Mouse (Mus musculus): ENCODE data around the gene Hmg20a. TPM values are rescaled to one million over a fixed set of nuclear protein-coding genes. Genes with fewer than 3 reads are reported as not detected.
A peak's percentile ranks its signal among the peaks of the same experiment; 100 is the strongest.

Gene Hmg20a
- total RNA-seq (2015; ENCODE audit: low replicate concordance) (6.7 and 9.0 TPM in 2 replicates), total RNA-seq (2017; ENCODE audit: low replicate concordance) (7.0 and 9.4 TPM in 2 replicates)

DNA sequence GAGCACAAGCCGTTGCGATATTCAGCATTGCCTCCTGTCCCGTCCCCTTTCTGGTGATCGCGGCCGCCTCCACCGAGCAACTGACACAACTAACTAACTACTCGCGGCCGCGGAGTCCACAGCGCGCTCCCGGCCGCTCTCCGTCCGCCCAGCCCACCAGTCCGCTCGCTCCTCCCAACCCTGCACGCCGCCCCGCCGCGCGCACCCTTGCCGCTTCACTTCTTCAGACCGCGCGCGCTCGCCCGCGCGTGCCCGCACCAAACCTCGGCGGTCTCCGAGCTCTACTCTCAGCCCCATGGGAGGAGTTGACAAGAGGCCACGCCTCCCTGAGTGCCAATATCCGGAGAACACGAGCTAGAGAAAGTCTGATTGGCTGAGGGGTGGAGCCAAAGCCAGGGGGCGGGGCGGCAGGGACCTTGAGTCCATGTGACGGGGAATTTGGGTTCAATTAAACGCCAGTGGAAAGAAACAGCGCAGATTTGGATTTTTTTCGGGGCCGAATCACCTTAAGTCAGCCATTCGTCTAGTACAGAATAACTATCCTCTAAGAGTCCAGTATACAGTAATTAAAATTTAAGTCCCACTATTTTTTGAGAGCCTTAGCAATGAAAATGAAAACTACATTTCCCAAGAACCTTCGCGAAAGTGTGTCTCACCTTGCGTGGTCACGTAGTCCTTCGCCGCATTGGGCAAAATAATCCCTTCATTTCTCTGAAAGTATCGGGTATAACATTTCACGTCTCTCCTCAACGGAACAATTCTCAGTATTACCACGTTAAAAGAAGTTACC is at the start of gene Hmg20a, which contains the start of gene Peak1:
Gene Hmg20a (plus strand): TSS at position 662 of the 790 bp plus-strand sequence.
Gene Peak1 (minus strand): TSS at position 120 of the 790 bp plus-strand sequence.
- ATAC-seq (replicated peaks; ENCODE audit: low FRiP score, poor library complexity, severe bottlenecking): peak; percentile 95

DNA sequence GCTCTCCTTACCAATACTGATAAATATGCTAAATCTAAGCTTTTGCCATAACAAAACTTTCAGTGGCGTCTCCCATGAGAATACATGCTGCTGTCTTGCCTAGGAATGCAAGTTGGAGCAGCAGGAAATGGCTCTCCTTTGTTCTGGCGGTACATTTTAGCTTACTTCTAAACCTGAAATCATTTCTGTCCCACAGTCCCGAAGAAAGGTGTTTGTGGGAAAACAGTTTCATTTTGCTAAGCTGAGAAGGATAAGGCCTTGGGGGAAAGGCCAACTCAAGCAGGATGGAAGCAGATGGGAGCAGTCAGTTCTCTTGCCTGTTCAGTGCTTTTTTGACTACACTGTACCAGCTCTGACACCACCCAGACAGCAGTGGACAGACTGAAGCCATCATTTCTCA is 49.6 kb upstream of the Hmg20a start:
- ATAC-seq (replicated peaks; ENCODE audit: low FRiP score, poor library complexity, severe bottlenecking): no peak

- no peak for ATAC-seq (replicated peaks; ENCODE audit: low FRiP score, poor library complexity, severe bottlenecking)
Observed at GRCm38 (mm10) chr9:56370710-56371109, 47.7 kb upstream of the Hmg20a start.

GRCm38 (mm10) chr9:56374401-56374800 is 44.0 kb upstream of the Hmg20a start:
- no peak for ATAC-seq (replicated peaks; ENCODE audit: low FRiP score, poor library complexity, severe bottlenecking)

GRCm38 (mm10) chr9:56382786-56383185 is 35.6 kb upstream of the Hmg20a start:
- ATAC-seq (replicated peaks; ENCODE audit: low FRiP score, poor library complexity, severe bottlenecking): no peak

GRCm38 (mm10) chr9:56392857-56393256 is 25.6 kb upstream of the Hmg20a start:
- ATAC-seq (replicated peaks; ENCODE audit: low FRiP score, poor library complexity, severe bottlenecking): no peak

DNA sequence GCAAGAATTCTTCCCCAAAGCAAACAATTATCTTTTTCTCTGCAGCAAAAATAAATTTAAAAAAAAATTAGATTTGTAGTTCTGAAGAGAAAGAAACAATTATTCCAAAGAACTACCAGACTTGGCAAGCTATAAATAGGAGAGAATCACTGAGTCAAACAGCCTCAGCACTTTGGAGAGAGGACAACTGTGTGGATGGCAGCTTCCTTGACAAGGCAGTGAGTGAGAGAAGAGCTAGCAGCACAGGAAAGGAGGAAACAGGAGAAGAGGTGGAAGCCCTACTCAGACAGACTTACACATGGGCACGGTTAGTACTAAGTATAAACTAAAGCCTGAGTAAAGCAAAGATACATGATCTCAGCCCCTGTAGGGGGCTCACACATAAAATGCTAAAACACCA is 22.1 kb upstream of the Hmg20a start:
- no peak for ATAC-seq (replicated peaks; ENCODE audit: low FRiP score, poor library complexity, severe bottlenecking)

DNA sequence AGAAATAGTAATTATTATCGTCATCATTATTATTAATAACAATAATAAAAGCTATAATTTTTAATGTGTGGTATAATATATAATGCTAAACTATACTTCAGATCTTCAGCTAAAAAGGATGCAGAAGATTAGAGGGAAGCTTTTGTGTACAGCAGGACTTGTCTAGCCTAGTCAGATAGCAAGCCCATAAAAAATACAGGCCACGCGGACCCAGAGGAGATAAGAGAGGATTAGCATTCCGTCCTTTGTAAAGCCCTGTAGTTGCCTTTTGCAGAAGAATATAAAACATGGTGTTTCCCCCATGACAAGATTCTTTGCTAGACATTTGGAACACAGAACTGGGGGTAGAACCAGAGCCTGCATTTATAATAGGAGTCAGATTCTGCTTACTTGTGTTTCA is 13.8 kb upstream of the Hmg20a start:
- ATAC-seq (replicated peaks; ENCODE audit: low FRiP score, poor library complexity, severe bottlenecking): no peak

DNA sequence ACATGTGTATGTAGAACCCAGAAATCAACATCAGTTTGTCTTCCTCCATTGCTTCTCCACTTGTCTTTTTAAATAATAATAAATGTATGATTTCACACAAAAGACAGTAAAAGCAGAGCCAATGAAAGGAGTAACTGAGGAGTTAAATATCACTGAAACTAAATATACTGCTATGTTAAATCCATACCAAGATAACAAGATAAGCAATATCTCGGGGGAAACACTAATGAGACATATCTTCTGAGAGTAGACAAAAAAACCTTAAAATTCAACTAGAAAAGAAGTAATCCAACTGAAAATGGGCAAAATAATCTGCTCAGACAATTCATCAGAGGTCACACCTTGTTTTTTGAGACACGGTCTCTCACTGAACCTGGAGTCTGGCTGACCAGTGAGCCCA is 8.5 kb upstream of the Hmg20a start:
- ATAC-seq (replicated peaks; ENCODE audit: low FRiP score, poor library complexity, severe bottlenecking): no peak

GRCm38 (mm10) chr9:56412716-56413115 is 5.7 kb upstream of the Hmg20a start:
- no peak for ATAC-seq (replicated peaks; ENCODE audit: low FRiP score, poor library complexity, severe bottlenecking)

GRCm38 (mm10) chr9:56414322-56414721 is 4.1 kb upstream of the Hmg20a start:
- no peak for ATAC-seq (replicated peaks; ENCODE audit: low FRiP score, poor library complexity, severe bottlenecking)

DNA sequence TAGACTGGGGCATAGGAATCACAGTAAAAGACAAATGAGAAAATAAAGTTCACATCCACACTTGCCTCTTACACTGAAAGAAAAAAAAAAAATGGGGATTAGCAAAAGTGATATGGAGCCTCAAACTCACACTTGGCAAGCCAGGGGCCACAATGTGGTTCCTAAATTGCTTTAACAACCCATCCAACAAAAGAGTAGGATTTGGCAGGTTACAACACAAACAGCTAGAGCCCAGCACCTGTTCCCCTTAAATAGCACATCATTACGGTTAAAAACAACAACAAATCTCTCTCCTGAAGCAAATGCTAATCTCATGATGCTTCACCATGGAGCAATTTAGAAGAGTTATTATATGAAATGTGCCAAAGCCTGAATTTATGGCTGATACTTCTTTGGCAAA is 3.0 kb upstream of the Hmg20a start:
- ATAC-seq (replicated peaks; ENCODE audit: low FRiP score, poor library complexity, severe bottlenecking): no peak

GRCm38 (mm10) chr9:56415935-56416607 is 2.3 kb upstream of the Hmg20a start:
- ATAC-seq (replicated peaks; ENCODE audit: low FRiP score, poor library complexity, severe bottlenecking): no peak

DNA sequence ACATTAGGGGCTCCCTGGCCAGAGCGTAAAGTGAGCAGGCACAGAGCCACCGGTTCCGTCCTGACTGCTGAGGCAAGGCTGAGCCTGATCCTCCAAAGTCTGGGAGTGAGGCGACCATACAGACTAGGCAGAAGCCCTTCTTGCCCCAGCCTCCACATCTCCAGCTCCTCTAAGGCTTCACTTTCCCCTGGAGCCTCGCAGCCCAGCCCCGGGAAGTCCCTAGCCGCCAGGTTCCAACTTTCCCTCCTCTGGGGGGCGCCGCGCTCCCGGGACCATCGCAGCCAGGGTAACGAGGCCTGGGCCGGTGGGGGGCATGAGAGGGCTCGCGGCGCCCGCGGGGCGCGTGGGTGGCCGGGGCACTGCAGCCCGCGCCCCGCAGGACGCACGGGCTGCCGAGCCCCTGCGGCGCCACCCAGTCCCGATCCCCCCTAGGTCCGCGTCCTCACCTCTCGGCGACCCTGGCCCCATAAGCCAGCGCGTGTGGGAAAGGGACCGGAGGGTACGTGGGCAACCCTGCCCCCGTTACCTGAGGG is 928 bp upstream of the Hmg20a start:
- ATAC-seq (replicated peaks; ENCODE audit: low FRiP score, poor library complexity, severe bottlenecking): peak; percentile 14; the same call in 1 of the 2 replicates

GRCm38 (mm10) chr9:56418738-56419239 is 380 bp downstream of the Hmg20a start:
- peak; percentile 50 for ATAC-seq (replicated peaks; ENCODE audit: low FRiP score, poor library complexity, severe bottlenecking)

GRCm38 (mm10) chr9:56420236-56420635 is 1.8 kb downstream of the Hmg20a start:
- ATAC-seq (replicated peaks; ENCODE audit: low FRiP score, poor library complexity, severe bottlenecking): no peak

DNA sequence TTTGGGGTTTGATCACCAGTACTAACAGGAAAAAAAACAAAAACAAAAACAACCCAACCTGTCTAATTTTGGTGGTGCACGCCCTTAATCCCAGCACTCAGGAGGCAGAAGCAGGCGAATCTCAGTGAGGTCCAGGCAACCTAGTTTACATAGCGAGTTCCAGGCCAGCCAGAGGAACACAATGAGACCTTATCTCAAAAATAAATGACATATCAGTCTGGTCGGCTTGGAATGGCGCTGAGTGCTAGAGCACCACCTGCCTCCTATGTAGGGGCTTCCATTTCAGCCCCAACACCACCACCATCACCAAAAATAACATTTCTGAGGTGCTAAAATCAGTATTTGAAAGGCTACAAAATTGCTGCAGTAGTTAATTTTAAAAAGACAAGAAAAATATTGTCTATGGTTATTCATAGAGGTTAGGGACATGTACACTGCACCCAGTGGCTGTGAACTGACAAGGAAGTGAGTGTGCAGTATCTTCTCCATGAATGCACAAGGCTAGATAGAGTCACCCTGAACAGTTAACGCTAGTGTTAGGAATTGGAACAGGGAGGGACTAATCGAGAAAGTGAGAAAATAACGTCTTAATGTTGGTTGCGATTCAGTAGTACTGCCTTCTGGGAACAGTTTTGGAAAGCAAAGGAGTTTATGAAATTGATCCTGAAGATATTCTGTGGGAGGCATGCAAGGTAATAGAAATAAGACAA is 2.6 kb downstream of the Hmg20a start:
- ATAC-seq (replicated peaks; ENCODE audit: low FRiP score, poor library complexity, severe bottlenecking): no peak

DNA sequence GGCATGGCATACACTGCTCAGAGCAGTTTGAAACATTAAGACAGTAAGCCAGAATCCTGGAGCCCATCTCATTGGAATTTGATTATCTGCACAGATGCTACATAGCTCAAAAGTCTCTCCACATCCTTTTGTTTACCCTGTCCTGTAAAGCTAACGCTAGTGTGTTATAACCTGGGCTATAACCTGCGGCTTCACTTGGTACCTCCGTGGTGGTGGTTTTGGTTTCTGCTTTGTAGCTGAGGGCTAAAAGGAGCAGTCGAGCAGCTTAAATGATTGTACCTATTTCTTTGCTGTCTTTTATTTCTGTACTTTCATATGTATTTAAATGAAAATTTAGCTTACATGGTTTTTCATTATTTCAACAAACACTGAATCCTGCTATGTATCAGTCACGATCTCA is 3.6 kb downstream of the Hmg20a start:
- ATAC-seq (replicated peaks; ENCODE audit: low FRiP score, poor library complexity, severe bottlenecking): no peak

DNA sequence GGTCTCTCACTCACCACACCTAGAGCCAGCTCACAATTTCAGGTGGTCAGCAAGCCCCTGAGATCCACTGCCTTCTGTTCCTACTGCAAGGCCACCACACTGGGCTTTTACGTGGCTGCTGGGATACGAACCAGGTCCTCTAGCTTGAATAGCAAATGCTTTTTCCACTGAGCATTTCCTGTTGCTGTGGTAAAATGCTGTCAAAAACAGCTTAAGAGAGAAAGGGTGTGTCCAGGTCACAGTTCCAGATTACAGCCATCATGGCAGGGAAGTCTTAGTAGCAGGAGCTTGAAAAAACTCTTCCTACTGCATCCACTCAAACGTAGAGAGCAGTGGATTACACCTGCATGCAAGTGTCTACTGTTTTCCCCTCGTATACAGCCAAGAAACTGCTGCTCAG is 6.5 kb downstream of the Hmg20a start:
- no peak for ATAC-seq (replicated peaks; ENCODE audit: low FRiP score, poor library complexity, severe bottlenecking)

All from erythroblast, adult 5-6 weeks (primary cell).